Mouse (Mus musculus): ENCODE data around the gene Sh3bp5. TPM values are rescaled to one million over a fixed set of nuclear protein-coding genes. Genes with fewer than 3 reads are reported as not detected.

The Sh3bp5 gene
- polyA plus RNA-seq, 1 experiment from 2014 or later = 13.8 TPM

DNA sequence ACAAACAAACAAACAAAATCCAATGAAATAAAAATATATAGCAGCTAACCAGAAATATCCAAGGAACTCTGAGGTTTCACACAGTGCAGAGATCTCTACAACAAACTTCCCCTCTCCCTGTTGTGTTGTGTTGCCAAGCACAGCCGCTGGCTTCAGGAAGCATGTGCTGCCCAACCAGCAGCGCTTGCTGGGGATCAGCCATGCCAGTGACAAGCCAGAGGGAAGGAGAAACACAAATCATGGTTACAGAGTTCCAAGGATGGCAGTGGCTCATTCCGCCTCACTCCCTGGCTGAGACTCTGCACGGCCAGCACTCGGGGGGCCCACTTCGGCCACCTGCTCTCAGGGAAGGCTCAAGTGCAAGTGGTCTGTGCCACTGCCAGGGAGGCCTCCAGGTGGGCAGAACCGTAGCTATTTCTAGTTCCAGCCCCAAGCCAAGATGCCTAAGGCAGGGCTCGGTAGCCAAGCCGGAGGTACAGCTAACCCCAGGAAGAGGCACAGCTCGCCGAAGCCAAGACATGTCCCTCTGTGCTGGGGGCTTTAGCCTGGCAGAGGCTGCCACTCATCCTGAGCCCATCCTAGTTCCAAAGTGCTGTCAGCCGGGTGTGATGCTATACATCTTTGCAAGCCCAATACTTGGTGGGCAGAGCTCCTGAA is 29.6 kb downstream of the Sh3bp5 start:
- Histone ChIP-seq H3K36me3 (0 out of 2 replicates have a peak, but pooled peaks cover 4% of the 10 kb centered on the region), H3K9me3 (replicated peaks) (no peaks in the 10 kb centered on the region), H3K27ac (no peak overlapping the region), H3K27me3 (replicated peaks) (peaks cover 6% of the 10 kb centered on the region), H3K4me1 (peaks cover 93% of the 10 kb centered on the region), H3K9ac (no peak overlapping the region), H3K4me2 (no peak overlapping the region), H3K4me3 (no peak overlapping the region)
- no peak for ATAC-seq
- 81% methylated on average over 12 of the region's 12 CpGs for WGBS (ENCODE audit: insufficient replicate concordance)

DNA sequence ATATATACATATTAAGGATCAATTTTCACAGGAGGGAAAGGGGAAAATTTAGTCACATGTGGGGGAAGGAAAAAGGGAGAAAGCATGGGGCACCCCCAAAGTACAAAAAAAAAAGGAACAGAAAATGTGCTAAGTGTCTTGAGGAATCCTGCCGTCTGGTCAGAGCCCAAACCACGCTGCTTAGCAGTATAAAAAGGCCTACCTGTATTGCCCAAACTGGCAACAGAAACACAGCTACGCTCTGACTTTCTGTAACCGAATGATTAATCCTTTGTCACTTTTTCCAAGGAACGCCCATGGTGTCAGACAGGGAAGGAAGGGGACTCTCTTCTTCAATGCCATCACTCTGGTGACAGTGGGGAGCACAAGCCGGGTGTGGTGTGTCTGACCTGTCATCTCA is 30.2 kb downstream of the Sh3bp5 start:
- WGBS (ENCODE audit: insufficient replicate concordance) = 73% methylated on average over 6 of the region's 6 CpGs
- Histone ChIP-seq H3K4me3 (no peak overlapping the region), H3K36me3 (0 out of 2 replicates have a peak, but pooled peaks cover 4% of the 10 kb centered on the region), H3K27me3 (replicated peaks) (peaks cover 6% of the 10 kb centered on the region; the same call in 1 of the 2 replicates), H3K4me1 (peaks cover 98% of the 10 kb centered on the region), H3K4me2 (no peak overlapping the region), H3K9ac (no peak overlapping the region), H3K9me3 (replicated peaks) (no peaks in the 10 kb centered on the region), H3K27ac (peak overlapping the region; percentile 7; the same call in 1 of the 2 replicates)
- ATAC-seq = no peak

DNA sequence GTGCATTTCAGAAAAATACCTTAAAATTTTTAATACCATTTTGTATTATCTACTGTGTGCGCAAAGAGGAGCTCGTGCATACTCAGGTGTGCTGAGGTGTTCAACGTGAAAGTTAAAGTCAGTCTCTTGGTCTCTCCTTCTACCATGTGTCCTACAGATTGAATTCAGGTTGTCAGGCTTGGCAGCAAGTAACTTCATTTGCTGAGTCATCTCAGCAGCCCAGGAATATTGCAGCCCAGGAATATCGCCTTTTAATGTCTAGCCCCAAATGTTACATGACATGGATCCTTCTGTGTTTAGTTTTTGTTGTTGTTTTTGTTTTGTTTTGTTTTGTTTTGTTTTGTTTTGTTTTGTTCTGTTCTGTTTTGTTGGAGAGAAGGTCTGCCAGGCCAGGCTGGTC is 31.2 kb downstream of the Sh3bp5 start:
- Histone ChIP-seq H3K9me3 (replicated peaks) (no peaks in the 10 kb centered on the region), H3K9ac (0 out of 2 replicates have a peak overlapping the region, but pooled peaks have one; percentile 1), H3K4me2 (peak overlapping the region; percentile 65), H3K4me1 (peaks cover 89% of the 10 kb centered on the region), H3K27ac (peak overlapping the region; percentile 83), H3K27me3 (replicated peaks) (no peaks in the 10 kb centered on the region), H3K36me3 (no peaks in the 10 kb centered on the region), H3K4me3 (no peak overlapping the region)
- ATAC-seq = no peak
- 75% methylated on average over 4 of the region's 4 CpGs for WGBS (ENCODE audit: insufficient replicate concordance)

DNA sequence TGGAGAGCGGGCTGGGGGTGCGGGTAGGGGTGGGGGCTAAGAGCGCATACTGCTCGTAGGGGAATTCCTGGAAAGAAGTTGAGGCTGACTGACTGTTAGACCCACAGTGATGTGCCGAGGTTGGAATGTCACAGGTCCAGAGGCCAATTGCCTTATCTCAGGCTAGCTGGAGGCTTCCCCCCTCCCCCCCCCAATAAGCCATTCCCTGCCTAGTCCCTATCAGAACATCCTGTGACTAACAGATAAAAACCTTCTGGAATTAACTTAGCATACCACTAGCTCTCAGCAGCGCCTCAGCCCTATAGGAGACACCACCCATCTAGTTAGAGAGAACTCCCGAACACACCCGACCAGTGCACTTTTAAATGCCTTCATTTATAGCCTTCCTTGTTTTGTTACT is 31.9 kb downstream of the Sh3bp5 start:
- peaks cover 85% of the 10 kb centered on the region for H3K4me1 ChIP-seq
- peak; percentile 94 for ATAC-seq
- H3K9me3 ChIP-seq (replicated peaks) = no peaks in the 10 kb centered on the region
- H3K4me3 ChIP-seq = peak overlapping the region; percentile 16; the same call in 1 of the 2 replicates
- no peaks in the 10 kb centered on the region for H3K36me3 ChIP-seq
- peak overlapping the region; percentile 65 for H3K4me2 ChIP-seq
- peak overlapping the region; percentile 83 for H3K27ac ChIP-seq
- no peaks in the 10 kb centered on the region for H3K27me3 ChIP-seq (replicated peaks)
- 13% methylated on average over 8 of the region's 8 CpGs for WGBS (ENCODE audit: insufficient replicate concordance)
- peak overlapping the region; percentile 43; the same call in 1 of the 2 replicates for H3K9ac ChIP-seq

DNA sequence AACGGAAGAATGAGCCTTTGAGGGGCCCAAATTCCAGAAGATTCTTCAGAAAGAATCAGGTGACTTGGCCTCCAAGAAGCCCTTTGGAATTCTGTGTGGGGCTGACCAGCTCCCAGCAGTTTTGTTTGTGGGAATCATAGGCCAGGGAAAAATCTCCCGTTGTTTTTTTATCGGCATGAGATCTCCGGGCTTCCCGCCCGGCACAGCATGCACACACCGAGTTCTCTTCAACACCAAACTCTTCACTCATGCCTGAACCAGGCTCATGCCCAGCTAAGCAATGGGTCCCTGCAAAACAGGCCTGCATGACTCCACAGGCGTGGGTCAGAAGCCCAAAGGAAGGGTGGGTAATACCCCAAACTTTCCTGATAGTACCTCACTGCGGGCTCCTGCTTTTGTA is 32.3 kb downstream of the Sh3bp5 start:
- Histone ChIP-seq H3K36me3 (no peaks in the 10 kb centered on the region), H3K27ac (peak overlapping the region; percentile 36), H3K4me1 (peaks cover 81% of the 10 kb centered on the region), H3K27me3 (replicated peaks) (no peaks in the 10 kb centered on the region), H3K9me3 (replicated peaks) (no peaks in the 10 kb centered on the region), H3K9ac (no peak overlapping the region; the same call in 1 of the 2 replicates), H3K4me3 (0 out of 2 replicates have a peak overlapping the region, but pooled peaks have one; percentile 16), H3K4me2 (peak overlapping the region; percentile 65)
- ATAC-seq = peak; percentile 13
- WGBS (ENCODE audit: insufficient replicate concordance) = 55% methylated on average over 9 of the region's 9 CpGs

DNA sequence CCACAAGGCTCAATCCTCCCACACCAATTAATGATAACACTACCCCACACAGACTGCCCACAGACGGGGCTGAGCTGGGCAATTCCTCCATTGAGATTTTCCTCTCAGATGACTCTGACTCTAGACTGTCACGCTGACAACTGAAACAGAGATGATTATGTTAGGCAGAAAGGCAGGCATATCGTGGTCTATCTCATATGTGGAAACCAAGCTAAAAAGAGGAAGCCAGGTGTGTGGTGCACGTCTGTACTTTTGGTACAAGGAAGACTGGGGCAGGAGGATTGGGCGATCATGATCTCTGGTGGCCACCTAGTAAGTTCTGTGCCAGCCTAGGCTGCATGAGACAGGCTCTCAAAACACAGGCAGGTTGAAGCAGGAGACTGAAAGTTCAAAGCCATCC is 33.2 kb downstream of the Sh3bp5 start:
- Histone ChIP-seq H3K4me2 (no peak overlapping the region), H3K27me3 (replicated peaks) (no peaks in the 10 kb centered on the region), H3K9me3 (replicated peaks) (no peaks in the 10 kb centered on the region), H3K36me3 (no peaks in the 10 kb centered on the region), H3K4me3 (no peak overlapping the region), H3K4me1 (peaks cover 72% of the 10 kb centered on the region), H3K9ac (no peak overlapping the region), H3K27ac (peak overlapping the region; percentile 18; the same call in 1 of the 2 replicates)
- no peak for ATAC-seq
- WGBS (ENCODE audit: insufficient replicate concordance) = 33% methylated on average over 5 of the region's 5 CpGs

DNA sequence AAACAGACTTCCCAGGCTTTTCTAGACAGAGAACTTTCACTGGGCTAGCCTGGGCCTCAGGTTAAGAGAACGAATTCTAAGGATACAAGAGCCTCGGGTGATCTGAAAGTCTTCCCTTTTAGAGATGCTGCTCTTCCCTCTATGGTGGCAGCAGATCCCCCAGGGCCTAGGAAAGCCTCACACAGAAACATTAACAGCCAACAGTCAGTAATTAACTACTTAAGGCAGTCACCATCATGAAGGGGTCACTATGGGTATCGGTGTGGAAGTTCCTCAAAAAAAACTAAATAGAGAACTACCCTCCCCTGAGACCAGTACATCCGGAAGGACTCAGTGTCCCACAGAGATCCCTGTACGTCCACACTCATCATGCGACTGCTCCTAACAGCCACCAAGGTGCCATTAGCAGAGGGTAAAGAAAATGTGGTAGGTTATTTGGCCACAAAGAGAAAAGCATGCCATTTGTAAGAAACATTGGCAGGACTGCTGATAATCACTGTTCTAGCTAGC is 33.9 kb downstream of the Sh3bp5 start:
- Histone ChIP-seq H3K4me3 (no peak overlapping the region), H3K9ac (no peak overlapping the region), H3K4me1 (peaks cover 65% of the 10 kb centered on the region), H3K9me3 (replicated peaks) (no peaks in the 10 kb centered on the region), H3K4me2 (no peak overlapping the region), H3K27ac (peak overlapping the region; percentile 18; the same call in 1 of the 2 replicates), H3K36me3 (no peaks in the 10 kb centered on the region), H3K27me3 (replicated peaks) (no peaks in the 10 kb centered on the region)
- no peak for ATAC-seq
- WGBS (ENCODE audit: insufficient replicate concordance) = 49% methylated on average over 6 of the region's 6 CpGs

DNA sequence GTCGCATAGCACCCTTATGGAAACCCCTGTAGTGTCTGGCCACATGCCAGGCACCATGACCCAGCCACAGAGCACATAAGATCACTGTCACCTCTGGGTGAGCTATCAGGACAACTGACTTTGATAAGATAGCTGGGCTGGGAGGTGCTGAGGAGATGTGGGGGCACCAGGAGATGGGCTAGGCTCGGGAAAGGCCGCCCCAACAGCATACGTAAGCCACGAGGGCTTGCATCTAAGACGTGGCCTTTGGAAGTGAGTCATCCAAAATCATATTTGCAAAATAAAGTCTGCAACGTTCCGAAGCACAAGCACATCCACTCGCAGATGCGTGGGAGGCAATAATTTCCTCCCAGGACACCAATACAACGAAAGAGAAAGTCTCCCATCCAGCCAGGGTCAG is 35.0 kb downstream of the Sh3bp5 start:
- H3K27ac ChIP-seq = no peak overlapping the region
- H3K36me3 ChIP-seq = no peaks in the 10 kb centered on the region
- H3K27me3 ChIP-seq (replicated peaks) = no peaks in the 10 kb centered on the region
- no peak for ATAC-seq
- H3K9ac ChIP-seq = no peak overlapping the region
- 70% methylated on average over 11 of the region's 11 CpGs for WGBS (ENCODE audit: insufficient replicate concordance)
- peaks cover 54% of the 10 kb centered on the region for H3K4me1 ChIP-seq
- no peak overlapping the region for H3K4me2 ChIP-seq
- H3K9me3 ChIP-seq (replicated peaks) = no peaks in the 10 kb centered on the region
- no peak overlapping the region for H3K4me3 ChIP-seq

DNA sequence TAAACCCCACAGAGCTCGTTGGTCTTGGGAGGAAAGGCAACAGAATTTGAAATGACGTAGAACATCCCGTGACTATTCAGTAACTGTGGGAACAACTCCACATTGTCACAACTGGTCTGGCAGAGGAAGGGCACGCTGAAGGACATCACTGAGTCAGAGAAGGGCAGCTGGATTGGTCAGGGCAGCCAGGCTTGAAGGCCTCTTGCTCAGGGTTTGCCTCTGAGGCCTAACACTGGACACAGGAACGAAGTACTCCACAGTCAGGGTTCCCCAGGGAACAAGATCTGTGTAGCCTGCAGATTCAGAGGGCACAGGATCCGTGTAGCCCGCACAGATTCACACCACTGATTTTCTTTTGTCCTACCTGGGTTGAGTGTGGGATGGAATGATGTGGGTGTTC is 35.6 kb downstream of the Sh3bp5 start:
- Histone ChIP-seq H3K27ac (no peak overlapping the region), H3K4me2 (no peak overlapping the region), H3K4me1 (peaks cover 47% of the 10 kb centered on the region), H3K36me3 (peaks cover 4% of the 10 kb centered on the region), H3K4me3 (no peak overlapping the region), H3K9ac (no peak overlapping the region), H3K9me3 (replicated peaks) (no peaks in the 10 kb centered on the region; the same call in 1 of the 2 replicates), H3K27me3 (replicated peaks) (no peaks in the 10 kb centered on the region)
- ATAC-seq = no peak
- 83% methylated on average over 7 of the region's 7 CpGs for WGBS (ENCODE audit: insufficient replicate concordance)

DNA sequence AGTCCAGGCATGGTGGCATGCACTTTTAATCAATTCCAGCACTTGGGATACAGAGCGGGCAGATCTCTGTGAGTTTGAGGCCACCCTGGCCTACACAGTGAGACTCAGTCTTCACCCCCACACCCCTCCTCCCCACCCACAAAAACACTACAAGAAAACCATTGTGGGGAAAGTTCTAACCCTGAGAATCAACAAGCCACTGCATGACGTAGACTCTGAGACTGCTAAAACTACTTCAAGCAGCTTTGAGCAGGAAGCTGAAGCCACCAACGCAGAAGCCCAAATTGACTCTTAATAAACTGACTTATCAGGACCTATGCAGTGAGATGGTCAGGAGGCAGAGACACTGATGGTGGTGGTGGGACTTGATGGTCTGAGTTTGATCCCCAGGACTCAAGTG is 36.6 kb downstream of the Sh3bp5 start:
- H3K27me3 ChIP-seq (replicated peaks) = no peaks in the 10 kb centered on the region
- no peak overlapping the region for H3K4me2 ChIP-seq
- no peak overlapping the region for H3K4me3 ChIP-seq
- peaks cover 8% of the 10 kb centered on the region for H3K36me3 ChIP-seq
- 72% methylated on average over 3 of the region's 3 CpGs for WGBS (ENCODE audit: insufficient replicate concordance)
- H3K9me3 ChIP-seq (replicated peaks) = no peaks in the 10 kb centered on the region; the same call in 1 of the 2 replicates
- H3K9ac ChIP-seq = no peak overlapping the region
- no peak overlapping the region for H3K27ac ChIP-seq
- ATAC-seq = no peak
- peaks cover 38% of the 10 kb centered on the region for H3K4me1 ChIP-seq

DNA sequence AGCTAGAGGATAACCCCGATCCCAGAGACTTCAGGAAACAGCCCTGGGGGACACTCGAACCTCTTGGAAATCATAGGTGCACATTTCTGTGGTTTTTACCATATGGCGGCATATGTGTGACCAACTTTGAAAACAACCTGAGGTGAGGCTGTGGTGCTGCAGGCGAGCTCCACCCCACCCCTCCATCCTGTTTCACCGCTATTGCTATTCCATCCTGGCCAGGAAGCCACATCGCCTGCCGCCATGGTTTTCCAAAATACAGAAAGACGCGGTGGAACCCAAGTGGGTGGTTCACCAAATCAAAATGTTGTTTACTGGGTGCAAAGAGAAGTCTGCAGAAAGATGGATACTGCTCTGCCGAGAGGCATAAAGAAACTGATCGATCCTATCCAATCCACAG is 37.1 kb downstream of the Sh3bp5 start:
- Histone ChIP-seq H3K27me3 (replicated peaks) (no peaks in the 10 kb centered on the region), H3K4me2 (no peak overlapping the region), H3K9me3 (replicated peaks) (no peaks in the 10 kb centered on the region; the same call in 1 of the 2 replicates), H3K27ac (no peak overlapping the region), H3K4me1 (peaks cover 33% of the 10 kb centered on the region), H3K9ac (no peak overlapping the region), H3K4me3 (no peak overlapping the region), H3K36me3 (peaks cover 8% of the 10 kb centered on the region)
- 83% methylated on average over 11 of the region's 11 CpGs for WGBS (ENCODE audit: insufficient replicate concordance)
- no peak for ATAC-seq

DNA sequence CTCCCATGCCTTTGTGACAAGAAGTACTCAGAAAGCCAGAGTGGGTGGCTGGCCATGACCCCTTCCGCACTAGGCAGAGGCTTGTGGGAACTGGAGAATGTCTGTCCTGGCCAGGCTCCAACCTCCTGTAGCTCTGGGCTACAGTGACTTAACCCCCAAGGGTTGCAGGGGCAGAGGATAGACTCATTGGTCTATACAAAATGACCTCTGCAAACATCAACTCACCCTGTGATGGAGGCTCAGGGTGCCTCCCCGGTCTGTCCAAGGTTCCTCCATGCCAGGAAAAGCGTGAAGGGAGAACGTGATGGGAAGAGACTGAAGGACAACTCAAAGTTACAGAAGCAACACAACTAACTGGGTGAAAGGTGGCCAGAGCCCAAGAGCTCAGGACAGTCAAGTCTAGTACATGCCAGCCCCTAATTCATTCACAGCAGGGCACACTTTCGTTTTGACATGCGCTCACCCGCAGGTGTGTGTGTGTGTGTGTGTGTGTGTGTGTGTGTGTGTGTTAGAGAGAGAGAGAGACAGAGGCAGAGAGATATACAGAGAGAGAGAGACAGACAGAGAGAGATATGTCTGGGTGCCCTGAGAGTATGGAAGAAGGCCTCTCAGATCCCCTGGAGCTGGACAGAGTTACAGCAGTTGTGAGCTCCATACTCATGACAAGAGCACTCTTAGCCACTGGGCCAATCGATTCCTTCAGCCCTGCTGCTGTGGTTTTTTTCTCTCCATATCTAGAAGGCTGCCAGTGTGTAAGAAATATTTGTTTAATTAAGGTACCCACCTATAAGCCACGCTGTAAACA is 37.9 kb downstream of the Sh3bp5 start:
- Histone ChIP-seq H3K27me3 (replicated peaks) (no peaks in the 10 kb centered on the region), H3K36me3 (peaks cover 8% of the 10 kb centered on the region), H3K4me2 (no peak overlapping the region), H3K4me3 (no peak overlapping the region), H3K4me1 (peaks cover 29% of the 10 kb centered on the region), H3K9me3 (replicated peaks) (no peaks in the 10 kb centered on the region; the same call in 1 of the 2 replicates), H3K27ac (no peak overlapping the region), H3K9ac (no peak overlapping the region)
- ATAC-seq = no peak
- 73% methylated on average over 9 of the region's 9 CpGs for WGBS (ENCODE audit: insufficient replicate concordance)
